Mouse (Mus musculus) hindbrain, postnatal 0 days (tissue): ENCODE data around the gene Ccdc163. TPM values are rescaled to one million over a fixed set of nuclear protein-coding genes. Genes with fewer than 3 reads are reported as not detected.

ENCODE experiments used
- ATAC-seq: fragments of 200-750 bp; cut with Nextera tagmentation; 2 replicates; pipeline ENCODE4 v1.8.0; 2017; ENCODE audit warnings: mild to moderate bottlenecking, moderate TSS enrichment, moderate library complexity
- DNase-seq: peaks from one replicate; pipeline ENCODE4 v3.0.0-alpha.2; 2015; ENCODE audit warnings: low spot score
- H3K27ac ChIP-seq: fragments of 300-500 bp; sonication (generic); 2 replicates; pipeline ENCODE4 v1.5.1; 2014; ENCODE audit warnings: mild to moderate bottlenecking
- H3K27me3 ChIP-seq: fragments of 300-500 bp; sonication (generic); 2 replicates; pipeline ENCODE4 v1.6.1; 2014; ENCODE audit warnings: low read length, mixed read lengths; ENCODE audit not compliant: insufficient read depth
- H3K36me3 ChIP-seq: fragments of 300-500 bp; sonication (generic); 2 replicates; pipeline ENCODE4 v1.6.1; 2014; ENCODE audit warnings: low read length, mixed read lengths; ENCODE audit not compliant: insufficient read depth
- H3K4me1 ChIP-seq: fragments of 300-500 bp; sonication (generic); 2 replicates; pipeline ENCODE4 v1.6.1; 2014; ENCODE audit warnings: antibody characterized with exemption, low read length, mixed read lengths; ENCODE audit not compliant: insufficient read depth
- H3K4me2 ChIP-seq: fragments of 300-500 bp; sonication (generic); 2 replicates; pipeline ENCODE4 v1.6.1; 2014; ENCODE audit warnings: low read depth, mild to moderate bottlenecking, low read length, moderate library complexity, mixed read lengths
- H3K4me3 ChIP-seq: fragments of 300-500 bp; sonication (generic); 2 replicates; pipeline ENCODE4 v1.5.1; 2014; ENCODE audit warnings: low read length
- H3K9ac ChIP-seq: fragments of 300-500 bp; sonication (generic); replicated peaks from 2 replicates; pipeline ENCODE4 v1.6.1; 2014; ENCODE audit warnings: mild to moderate bottlenecking, low read length, moderate library complexity, mixed read lengths
- H3K9me3 ChIP-seq: fragments of 300-500 bp; sonication (generic); 2 replicates; pipeline ENCODE4 v1.6.1; 2016; ENCODE audit warnings: low read length, mixed read lengths
- CTCF ChIP-seq: IDR thresholded peaks from 2 replicates; pipeline ENCODE4 v1.5.1; 2016; ENCODE audit warnings: antibody characterized with exemption, control low read depth, low read depth
- WGBS: fragments of 180-500 bp; shearing (Covaris S2); extraction: QIAGEN DNeasy Blood & Tissue Kit; methylation state at CpG from one replicate; pipeline ENCODE4 v1.1.7; 2014; 5-methylcytosine and 5-hydroxymethylcytosine counted together
- polyA plus RNA-seq: library from polyadenylated mRNA; unstranded; fragments of >200 nt; fragmentation: Nextera tagmentation; extraction: Ambion mirVana; gene quantifications from 2 replicates; pipeline ENCODE4 v1.2.1, GENCODE M21; 2015
- total RNA-seq: library from RNA; depleted of rRNA; stranded (reverse); fragments of >200 nt; gene quantifications from 2 replicates; pipeline ENCODE4 v1.2.3, GENCODE M21; 2014

Ccdc163 gene
- total and polyA plus RNA-seq, 2 experiments from 2014 or later: 9.4 to 11.5 TPM

DNA sequence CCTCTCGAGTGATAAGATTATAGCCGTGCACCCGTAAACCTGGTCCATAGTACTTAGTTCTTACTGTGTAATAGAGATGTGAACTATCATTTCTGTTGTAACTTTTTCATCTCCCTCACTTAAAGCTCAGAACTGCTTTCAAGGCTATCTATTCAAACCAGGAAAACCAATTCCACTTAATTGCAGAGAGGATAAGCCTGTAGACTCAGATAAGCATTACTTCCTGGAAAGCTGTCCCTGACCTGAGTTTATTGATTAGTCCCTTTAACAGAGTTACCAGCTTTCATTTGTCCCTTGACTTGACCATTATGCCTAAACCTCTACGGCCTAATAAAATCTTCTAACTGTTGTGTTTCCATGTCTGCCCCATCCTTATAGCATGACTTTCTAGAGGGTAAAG, 24.4 kb upstream of the Ccdc163 start:
- no peak overlapping the region for H3K4me3 ChIP-seq
- ATAC-seq: no peak
- 0 out of 2 replicates have a peak, but pooled peaks cover 6% of the 10 kb centered on the region for H3K36me3 ChIP-seq
- no peaks in the 10 kb centered on the region for H3K27me3 ChIP-seq
- no peak overlapping the region for H3K4me2 ChIP-seq
- TF ChIP-seq CTCF: no peak
- no peak for DNase-seq
- 93% methylated on average over 4 of the region's 4 CpGs for WGBS
- no peak overlapping the region for H3K27ac ChIP-seq
- no peak overlapping the region for H3K9ac ChIP-seq
- 0 out of 2 replicates have a peak, but pooled peaks cover 3% of the 10 kb centered on the region for H3K4me1 ChIP-seq
- H3K9me3 ChIP-seq: no peaks in the 10 kb centered on the region

DNA sequence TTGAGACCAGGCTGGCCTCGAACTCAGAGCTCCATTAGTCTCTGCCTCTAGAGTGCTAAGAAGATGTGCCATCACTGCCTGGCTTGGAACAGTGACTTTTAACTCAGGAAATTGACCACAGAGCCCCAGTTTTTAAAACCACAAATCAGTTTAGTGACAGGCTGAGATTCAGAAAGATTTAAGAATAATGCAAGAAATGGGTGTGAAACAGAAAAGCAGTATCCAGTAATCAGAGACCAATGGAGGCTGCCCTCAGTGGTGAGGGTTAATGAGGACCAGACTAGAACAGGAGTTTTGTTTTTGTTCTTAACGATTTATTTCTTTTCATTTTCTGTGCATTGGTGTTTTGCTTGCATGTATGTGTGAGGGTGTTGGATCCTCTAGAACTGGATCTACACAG, 23.6 kb upstream of the Ccdc163 start:
- WGBS: 76% methylated on average over 2 of the region's 2 CpGs
- no peak overlapping the region for H3K9ac ChIP-seq
- H3K4me3 ChIP-seq: peak overlapping the region; percentile 67

DNA sequence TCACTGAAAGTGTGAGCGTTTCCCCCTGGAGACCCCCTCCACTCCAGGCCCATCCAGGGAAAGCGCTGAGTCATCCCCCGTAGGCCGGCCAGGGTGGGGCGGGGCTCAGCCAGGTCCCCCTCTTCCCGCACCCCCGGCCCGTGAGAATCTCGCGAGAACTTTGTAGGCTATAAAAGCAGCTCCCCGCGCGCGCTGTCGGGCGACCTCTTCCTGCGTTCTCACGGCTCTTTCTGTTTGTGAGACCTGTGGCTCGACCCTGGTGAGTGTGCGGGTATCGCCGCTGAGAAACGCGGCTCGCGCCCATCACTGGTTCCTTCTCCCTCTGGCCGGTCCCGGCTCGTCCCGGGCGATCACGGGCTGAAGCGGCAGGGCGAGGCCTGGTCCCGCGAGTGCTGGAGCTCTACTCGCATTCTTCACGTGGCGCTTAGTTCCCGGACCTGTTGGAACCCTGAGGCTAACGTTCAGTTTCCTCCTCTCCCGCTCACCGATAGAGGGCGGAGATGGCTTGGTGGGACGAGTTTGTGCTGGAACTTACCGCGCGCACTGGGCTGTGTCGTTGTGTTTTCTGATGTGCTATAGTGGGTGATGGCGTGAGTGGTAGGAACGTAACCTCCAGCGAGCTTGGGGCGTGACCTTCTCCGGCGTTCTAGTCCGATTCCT, 22.8 kb upstream of the Ccdc163 start, which contains the start of gene Prdx1:
TSS of gene Prdx1 (plus strand) at position 143 of the 660 bp plus-strand sequence.
- peak within 1 kb of the TSS; percentile 63 for H3K4me2 ChIP-seq
- H3K4me1 ChIP-seq: 0 out of 2 replicates have a peak, but pooled peaks cover 3% of the 10 kb centered on the region
- no peaks in the 10 kb centered on the region for H3K27me3 ChIP-seq
- peak within 1 kb of the TSS; percentile 93 for H3K27ac ChIP-seq
- DNase-seq (peak; percentile 94), ATAC-seq (peak; percentile 98)
- WGBS: under 1% methylated on average over 53 of the region's 56 CpGs
- peaks cover 13% of the 10 kb centered on the region; the same call in 1 of the 2 replicates for H3K36me3 ChIP-seq
- peak within 1 kb of the TSS; percentile 67 for H3K4me3 ChIP-seq
- TF ChIP-seq CTCF: peak; percentile 91
- H3K9ac ChIP-seq: peak within 1 kb of the TSS; percentile 72
- no peaks in the 10 kb centered on the region for H3K9me3 ChIP-seq

More for the DNA sequence above, 23.6 kb upstream of the Ccdc163 start:
- H3K36me3 ChIP-seq: peaks cover 13% of the 10 kb centered on the region; the same call in 1 of the 2 replicates
- H3K27ac ChIP-seq: peak overlapping the region; percentile 93
- no peaks in the 10 kb centered on the region for H3K9me3 ChIP-seq
- H3K27me3 ChIP-seq: no peaks in the 10 kb centered on the region
- 0 out of 2 replicates have a peak, but pooled peaks cover 3% of the 10 kb centered on the region for H3K4me1 ChIP-seq
- H3K4me2 ChIP-seq: peak overlapping the region; percentile 63; the same call in 1 of the 2 replicates
- no peak for TF ChIP-seq CTCF
- ATAC-seq (no peak), DNase-seq (no peak)

DNA sequence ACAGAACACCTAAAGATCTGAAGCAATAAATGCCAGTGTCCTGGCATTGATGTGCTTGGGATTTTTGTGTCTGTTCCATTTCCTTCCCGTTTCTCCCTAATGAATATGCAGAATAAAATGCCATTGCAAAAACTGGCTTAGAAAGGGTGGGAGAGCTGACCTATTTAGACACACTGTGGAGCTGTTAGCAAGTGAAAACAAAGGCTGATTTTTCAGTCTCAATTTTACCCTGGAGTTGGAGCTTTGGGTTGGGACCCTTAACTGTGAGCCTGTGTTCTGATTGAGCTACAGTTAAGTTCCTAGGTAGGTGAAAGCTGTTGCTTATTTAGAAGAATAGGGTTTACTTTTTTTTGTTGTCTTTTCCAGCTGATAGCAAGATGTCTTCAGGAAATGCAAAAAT, 21.3 kb upstream of the Ccdc163 start:
- no peak for TF ChIP-seq CTCF
- Histone ChIP-seq H3K36me3 (peaks cover 17% of the 10 kb centered on the region; the same call in 1 of the 2 replicates), H3K4me2 (peak overlapping the region; percentile 63), H3K27ac (0 out of 2 replicates have a peak overlapping the region, but pooled peaks have one; percentile 6), H3K4me1 (0 out of 2 replicates have a peak, but pooled peaks cover 3% of the 10 kb centered on the region), H3K27me3 (no peaks in the 10 kb centered on the region), H3K4me3 (peak overlapping the region; percentile 67), H3K9ac (peak overlapping the region; percentile 31), H3K9me3 (no peaks in the 10 kb centered on the region)
- no peak for ATAC-seq
- WGBS: 10% methylated on average over 1 of the region's 1 CpGs
- DNase-seq: no peak

DNA sequence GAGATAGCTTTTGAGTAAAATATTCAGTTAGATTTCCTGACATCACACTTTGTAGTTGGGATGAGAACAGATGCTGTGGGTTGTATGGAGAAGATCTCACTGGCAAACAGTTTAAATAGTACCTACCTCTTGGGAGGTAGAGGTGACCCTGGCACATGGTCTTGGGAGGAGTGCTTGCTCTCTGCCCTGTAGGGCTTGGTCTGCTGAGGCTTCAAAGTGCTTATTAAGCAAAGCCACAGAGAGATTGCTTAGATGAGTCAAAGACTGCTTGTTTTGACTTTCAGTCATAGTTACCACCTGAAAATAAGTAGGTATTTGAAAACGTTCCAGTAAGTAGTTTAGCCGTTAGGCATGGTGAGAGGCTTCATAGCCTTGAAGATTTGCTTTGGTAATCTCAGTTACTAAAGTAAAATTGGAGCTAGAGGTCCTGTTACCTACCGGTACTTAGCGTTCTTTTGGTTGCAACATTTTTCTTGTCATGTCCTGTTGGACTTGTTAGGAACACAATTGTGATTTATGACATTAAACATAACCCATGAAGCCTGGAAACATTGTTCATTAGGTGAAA, 18.9 kb upstream of the Ccdc163 start:
- no peak overlapping the region for H3K27ac ChIP-seq
- TF ChIP-seq CTCF: no peak
- no peak overlapping the region for H3K9ac ChIP-seq
- 0 out of 2 replicates have a peak, but pooled peaks cover 3% of the 10 kb centered on the region for H3K4me1 ChIP-seq
- H3K9me3 ChIP-seq: no peaks in the 10 kb centered on the region
- H3K4me3 ChIP-seq: no peak overlapping the region
- ATAC-seq: no peak
- peaks cover 30% of the 10 kb centered on the region; the same call in 1 of the 2 replicates for H3K36me3 ChIP-seq
- H3K4me2 ChIP-seq: no peak overlapping the region
- no peak for DNase-seq
- WGBS: 89% methylated on average over 4 of the region's 4 CpGs
- H3K27me3 ChIP-seq: no peaks in the 10 kb centered on the region

DNA sequence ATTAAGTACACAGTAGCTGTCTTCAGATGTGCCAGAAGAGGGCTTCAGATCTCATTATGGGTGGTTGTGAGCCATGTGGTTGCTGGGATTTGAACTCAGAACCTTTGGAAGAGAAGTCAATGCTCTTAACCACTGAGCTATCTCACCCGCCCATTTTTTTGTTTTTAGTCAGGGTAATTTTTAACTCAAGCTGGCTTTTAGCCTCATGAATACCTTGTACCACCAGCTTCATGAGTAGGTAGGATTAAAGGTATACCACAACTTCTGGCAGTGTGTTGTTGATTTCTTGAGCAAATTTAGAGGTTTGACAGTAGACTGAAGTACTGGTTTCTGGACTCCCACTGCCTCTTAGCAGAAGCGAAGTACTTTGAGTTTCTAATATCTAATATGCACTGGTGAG, 16.2 kb upstream of the Ccdc163 start:
- Histone ChIP-seq H3K36me3 (peaks cover 31% of the 10 kb centered on the region; the same call in 1 of the 2 replicates), H3K4me3 (no peak overlapping the region), H3K27me3 (no peaks in the 10 kb centered on the region), H3K4me2 (no peak overlapping the region), H3K9me3 (no peaks in the 10 kb centered on the region), H3K27ac (no peak overlapping the region), H3K4me1 (no peaks in the 10 kb centered on the region), H3K9ac (no peak overlapping the region)
- no peak for DNase-seq
- 95% methylated on average over 2 of the region's 2 CpGs for WGBS
- TF ChIP-seq CTCF: no peak
- no peak for ATAC-seq
